Mouse (Mus musculus) embryonic facial prominence, embryonic 12.5 days (tissue): ENCODE measurements around the gene Map3k7cl. TPM values are rescaled to one million over a fixed set of nuclear protein-coding genes. Genes with fewer than 3 reads are reported as not detected.
A peak's percentile ranks its signal among the peaks of the same experiment; 100 is the strongest.

ENCODE experiments used
- ATAC-seq: fragments of 200-750 bp; cut with Nextera tagmentation; 2 replicates; pipeline ENCODE4 v1.8.0; 2017; ENCODE audit not compliant: insufficient number of reproducible peaks, insufficient read depth, low FRiP score, low TSS enrichment
- H3K27ac ChIP-seq: fragments of 300-500 bp; sonication (generic); 2 replicates; pipeline ENCODE4 v1.5.1; 2016; ENCODE audit warnings: mild to moderate bottlenecking
- H3K27me3 ChIP-seq: fragments of 300-500 bp; sonication (generic); 2 replicates; pipeline ENCODE4 v1.6.1; 2016; ENCODE audit warnings: mild to moderate bottlenecking, moderate library complexity
- H3K36me3 ChIP-seq: fragments of 300-500 bp; sonication (generic); 2 replicates; pipeline ENCODE4 v1.6.1; 2016; ENCODE audit warnings: mild to moderate bottlenecking
- H3K4me1 ChIP-seq: fragments of 300-500 bp; sonication (generic); 2 replicates; pipeline ENCODE4 v1.6.1; 2016
- H3K4me2 ChIP-seq: fragments of 300-500 bp; sonication (generic); replicated peaks from 2 replicates; pipeline ENCODE4 v1.6.1; 2016; ENCODE audit warnings: mild to moderate bottlenecking, moderate library complexity
- H3K4me3 ChIP-seq: fragments of 300-500 bp; sonication (generic); 2 replicates; pipeline ENCODE4 v1.5.1; 2016; ENCODE audit warnings: mild to moderate bottlenecking
- H3K9ac ChIP-seq: fragments of 300-500 bp; sonication (generic); 2 replicates; pipeline ENCODE4 v1.6.1; 2016; ENCODE audit warnings: mild to moderate bottlenecking, moderate library complexity
- H3K9me3 ChIP-seq: fragments of 300-500 bp; sonication (generic); 2 replicates; pipeline ENCODE4 v1.6.1; 2016; ENCODE audit warnings: mild to moderate bottlenecking, moderate library complexity
- WGBS: fragments of 180-500 bp; shearing (Covaris S2); methylation state at CpG from one replicate; pipeline ENCODE4 v1.1.7; 2016; 5-methylcytosine and 5-hydroxymethylcytosine counted together
- polyA plus RNA-seq: library from polyadenylated mRNA; unstranded; fragments of >200 nt; fragmentation: Nextera tagmentation; extraction: Ambion mirVana; gene quantifications from 2 replicates; pipeline ENCODE4 v1.2.1, GENCODE M21; 2016

Gene Map3k7cl
- not detected in 2 replicates for polyA plus RNA-seq

DNA sequence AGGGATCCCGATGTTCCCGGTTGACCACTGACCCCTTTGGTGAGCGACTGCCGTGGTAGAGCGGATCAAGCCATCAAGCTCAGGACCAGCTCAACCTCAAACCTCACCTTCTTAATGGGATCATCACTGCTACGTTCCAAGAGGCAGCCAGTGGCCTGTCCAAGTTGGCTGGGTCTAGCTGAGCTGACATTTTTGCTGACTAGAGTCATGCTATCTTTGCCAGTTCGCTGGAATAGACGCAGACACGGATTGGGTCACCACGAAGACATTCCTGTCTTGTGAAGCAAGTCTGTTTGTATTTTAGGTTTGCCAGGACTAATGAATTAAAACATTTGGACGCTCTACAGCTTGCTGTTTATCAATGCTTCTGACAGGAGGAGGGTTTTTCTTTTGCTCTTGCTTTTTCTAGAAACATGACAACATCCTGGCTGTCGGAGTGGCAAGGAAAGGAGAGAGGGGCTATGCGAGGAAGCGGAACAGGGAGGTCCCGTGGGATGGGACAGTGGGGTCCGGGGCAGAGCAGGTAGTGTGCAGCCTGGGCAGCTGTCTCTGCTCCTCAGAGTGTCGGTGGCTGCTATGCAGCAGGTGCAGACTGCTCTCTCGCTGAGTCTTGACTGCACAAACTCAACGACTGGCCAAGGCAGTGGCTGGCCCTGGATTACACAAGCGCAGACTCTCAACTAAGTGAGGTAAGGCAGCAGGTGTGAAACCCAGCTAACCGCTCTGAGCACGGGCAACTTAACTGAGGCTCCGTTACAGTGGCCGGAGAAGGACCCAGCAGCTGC is at the start of gene Map3k7cl:
Map3k7cl (plus strand) TSS at position 424 of the 785 bp plus-strand sequence.
- no peak within 1 kb of the TSS for H3K9ac ChIP-seq
- no peaks in the 10 kb centered on the region for H3K27me3 ChIP-seq
- H3K9me3 ChIP-seq = no peaks in the 10 kb centered on the region
- H3K4me1 ChIP-seq = no peaks in the 10 kb centered on the region
- peak; percentile 77; the same call in 1 of the 2 replicates for ATAC-seq
- WGBS = 79% methylated on average over 24 of the region's 24 CpGs
- H3K27ac ChIP-seq = no peak within 1 kb of the TSS
- H3K4me3 ChIP-seq = no peak within 1 kb of the TSS
- H3K4me2 ChIP-seq = no peak within 1 kb of the TSS
- H3K36me3 ChIP-seq = no peaks in the 10 kb centered on the region

DNA sequence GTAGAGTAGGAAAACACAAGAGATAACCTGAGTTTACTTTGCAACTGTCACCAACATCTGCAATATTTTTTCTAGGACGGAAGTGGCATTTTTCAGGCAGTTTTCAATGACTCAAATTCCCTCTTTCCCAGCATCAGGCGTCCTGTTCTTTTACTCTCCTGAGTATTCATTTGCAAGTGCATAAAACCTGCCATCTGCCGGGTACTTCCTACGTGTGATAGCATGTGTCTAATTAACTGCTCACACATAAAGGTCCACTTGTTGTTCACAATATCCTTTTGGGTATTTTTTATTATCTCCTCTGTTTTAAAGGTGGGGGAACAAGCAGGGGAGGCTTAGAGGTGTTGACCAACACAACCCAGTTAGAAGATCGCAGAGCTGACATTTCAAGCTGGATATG is 41.4 kb upstream of the Map3k7cl start:
- no peaks in the 10 kb centered on the region for H3K9me3 ChIP-seq
- H3K27ac ChIP-seq = no peak overlapping the region
- H3K4me2 ChIP-seq = no peak overlapping the region
- no peak for ATAC-seq
- 70% methylated on average over 5 of the region's 5 CpGs for WGBS
- H3K4me1 ChIP-seq = no peaks in the 10 kb centered on the region
- no peak overlapping the region for H3K4me3 ChIP-seq
- H3K9ac ChIP-seq = no peak overlapping the region
- H3K36me3 ChIP-seq = no peaks in the 10 kb centered on the region
- no peaks in the 10 kb centered on the region for H3K27me3 ChIP-seq

DNA sequence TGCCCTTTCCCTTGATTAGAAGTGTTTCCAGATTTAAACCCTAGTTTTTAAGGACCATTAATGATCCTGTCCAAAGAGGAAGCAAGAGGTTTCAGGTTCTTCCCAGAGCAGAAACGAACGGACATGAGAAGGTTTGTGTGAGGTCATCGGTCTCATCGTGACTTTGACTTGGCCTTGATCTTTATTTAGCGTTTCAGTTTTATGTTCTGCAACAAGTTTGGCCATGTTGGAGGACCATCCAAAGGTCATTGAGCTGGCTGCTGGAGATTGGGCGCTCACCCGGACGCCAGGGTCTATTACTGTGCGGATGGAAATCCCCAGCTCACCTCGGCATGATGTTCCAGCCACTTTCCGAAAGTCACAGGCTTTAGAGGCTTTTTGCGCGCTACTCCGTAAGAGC is 40.8 kb upstream of the Map3k7cl start:
- Histone ChIP-seq H3K9me3 (no peaks in the 10 kb centered on the region), H3K4me2 (no peak overlapping the region), H3K4me1 (no peaks in the 10 kb centered on the region), H3K9ac (no peak overlapping the region), H3K27ac (no peak overlapping the region), H3K4me3 (no peak overlapping the region), H3K36me3 (no peaks in the 10 kb centered on the region), H3K27me3 (no peaks in the 10 kb centered on the region)
- ATAC-seq = no peak
- 93% methylated on average over 14 of the region's 14 CpGs for whole genome bisulfite sequencing

DNA sequence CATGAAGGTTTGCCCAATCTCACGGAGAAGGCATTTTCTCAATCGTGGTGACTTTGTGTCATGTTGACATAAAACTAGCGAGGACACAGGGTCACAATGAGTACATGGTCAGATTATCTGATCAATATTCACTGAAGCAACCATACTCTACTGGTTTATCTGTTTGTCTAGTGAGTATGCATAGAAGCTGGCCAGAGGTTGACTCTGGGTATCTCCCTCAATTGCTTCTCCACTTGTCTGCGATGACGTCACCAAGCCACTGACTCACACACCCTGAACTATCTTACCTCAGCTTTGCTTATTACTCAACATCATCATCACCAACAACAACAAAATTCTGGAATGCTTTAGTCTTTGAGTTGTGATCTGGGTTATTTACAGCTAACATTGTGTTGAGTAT is 28.9 kb upstream of the Map3k7cl start:
- no peaks in the 10 kb centered on the region for H3K36me3 ChIP-seq
- no peaks in the 10 kb centered on the region for H3K9me3 ChIP-seq
- peaks cover 4% of the 10 kb centered on the region; the same call in 1 of the 2 replicates for H3K4me1 ChIP-seq
- H3K9ac ChIP-seq = no peak overlapping the region
- H3K27ac ChIP-seq = no peak overlapping the region
- H3K4me3 ChIP-seq = no peak overlapping the region
- H3K4me2 ChIP-seq = no peak overlapping the region
- H3K27me3 ChIP-seq = no peaks in the 10 kb centered on the region
- no peak for ATAC-seq
- 88% methylated on average over 5 of the region's 5 CpGs for WGBS

DNA sequence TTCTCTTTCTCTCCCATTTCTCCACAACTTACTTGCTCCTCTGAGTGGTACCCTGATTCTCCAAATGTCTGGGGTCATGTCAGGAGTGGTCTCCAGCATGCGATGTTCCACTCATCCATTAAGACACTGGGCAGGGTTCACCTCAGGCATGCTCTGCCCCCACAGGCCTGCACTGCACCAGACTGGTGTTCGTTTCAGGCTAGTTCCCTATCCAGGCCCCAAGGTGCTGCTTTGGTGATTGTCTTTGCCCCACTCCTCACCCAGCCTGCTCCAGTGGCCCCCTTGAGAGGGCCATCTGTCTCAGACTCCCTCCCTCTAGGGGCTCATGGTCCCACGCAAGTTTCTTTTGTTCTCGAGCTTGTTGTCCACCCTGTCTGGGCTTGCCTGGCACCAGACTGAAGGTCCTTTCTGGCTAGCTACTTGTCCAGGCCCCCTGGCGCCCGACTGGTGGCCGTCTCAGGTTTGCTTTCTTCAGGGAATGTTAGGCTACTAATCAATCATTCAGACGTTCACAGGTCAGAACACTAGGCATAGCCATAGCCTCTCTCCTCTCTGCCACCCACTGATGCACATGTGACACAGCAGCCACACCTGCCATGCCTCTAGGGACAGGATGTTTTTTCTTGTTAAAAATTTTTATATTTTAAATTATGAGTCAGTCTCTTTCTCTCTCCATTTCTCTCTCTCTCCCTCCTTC is 25.4 kb upstream of the Map3k7cl start:
- H3K4me3 ChIP-seq = no peak overlapping the region
- H3K9me3 ChIP-seq = no peaks in the 10 kb centered on the region
- H3K27ac ChIP-seq = no peak overlapping the region
- no peak for ATAC-seq
- WGBS = 63% methylated on average over 8 of the region's 8 CpGs
- no peak overlapping the region for H3K9ac ChIP-seq
- no peak overlapping the region for H3K4me2 ChIP-seq
- H3K4me1 ChIP-seq = peaks cover 4% of the 10 kb centered on the region; the same call in 1 of the 2 replicates
- H3K36me3 ChIP-seq = no peaks in the 10 kb centered on the region
- H3K27me3 ChIP-seq = no peaks in the 10 kb centered on the region

DNA sequence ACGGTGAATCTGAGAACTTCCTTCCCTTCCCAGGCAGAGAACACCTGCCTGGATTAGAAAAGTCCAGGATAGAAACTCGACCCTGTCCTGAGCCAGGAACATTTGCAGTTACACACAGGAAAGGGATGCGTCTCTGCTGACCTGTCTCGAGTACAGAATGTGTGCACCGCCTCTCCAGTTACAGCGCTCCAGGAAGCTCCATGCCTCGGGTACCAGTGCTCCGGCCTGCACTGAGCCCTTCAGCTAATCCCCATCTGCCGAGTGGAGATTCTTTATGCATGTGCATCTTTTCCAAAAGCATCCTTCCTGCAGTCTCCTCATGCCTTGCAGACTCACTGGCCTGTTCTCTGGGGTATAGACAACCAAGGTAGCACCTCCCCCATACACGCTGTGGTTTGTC is 24.4 kb upstream of the Map3k7cl start:
- H3K27ac ChIP-seq = no peak overlapping the region
- WGBS = 44% methylated on average over 10 of the region's 10 CpGs

DNA sequence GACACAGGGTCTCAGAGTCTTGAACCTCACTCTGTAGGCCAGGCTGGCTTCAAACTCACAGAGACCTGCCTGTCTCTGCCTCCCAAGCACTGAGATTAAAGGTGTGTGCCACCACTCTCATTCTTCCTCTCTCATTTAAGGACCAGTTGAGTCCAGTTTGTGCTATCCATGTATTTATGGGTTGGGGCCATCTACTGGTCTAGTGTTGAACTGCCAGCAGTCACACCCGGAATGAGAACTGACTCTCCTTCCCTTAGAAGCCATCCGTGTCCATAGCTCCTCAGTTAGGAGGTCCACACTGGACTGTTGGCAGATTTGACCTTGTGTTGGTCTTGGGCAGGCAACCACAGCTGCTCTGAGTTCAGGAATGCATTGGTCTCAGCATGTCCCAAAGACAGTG is 4.8 kb upstream of the Map3k7cl start:
- Histone ChIP-seq H3K9ac (no peak overlapping the region), H3K27ac (no peak overlapping the region), H3K4me2 (no peak overlapping the region), H3K27me3 (no peaks in the 10 kb centered on the region), H3K4me1 (no peaks in the 10 kb centered on the region), H3K4me3 (no peak overlapping the region), H3K36me3 (no peaks in the 10 kb centered on the region), H3K9me3 (no peaks in the 10 kb centered on the region)
- 59% methylated on average over 2 of the region's 2 CpGs for WGBS
- ATAC-seq = no peak

More for the DNA sequence above, 24.4 kb upstream of the Map3k7cl start:
- H3K4me1 ChIP-seq = peaks cover 4% of the 10 kb centered on the region; the same call in 1 of the 2 replicates
- H3K4me3 ChIP-seq = no peak overlapping the region
- H3K27me3 ChIP-seq = no peaks in the 10 kb centered on the region
- no peak overlapping the region for H3K9ac ChIP-seq
- no peaks in the 10 kb centered on the region for H3K36me3 ChIP-seq
- H3K4me2 ChIP-seq = no peak overlapping the region
- H3K9me3 ChIP-seq = no peaks in the 10 kb centered on the region
- no peak for ATAC-seq

DNA sequence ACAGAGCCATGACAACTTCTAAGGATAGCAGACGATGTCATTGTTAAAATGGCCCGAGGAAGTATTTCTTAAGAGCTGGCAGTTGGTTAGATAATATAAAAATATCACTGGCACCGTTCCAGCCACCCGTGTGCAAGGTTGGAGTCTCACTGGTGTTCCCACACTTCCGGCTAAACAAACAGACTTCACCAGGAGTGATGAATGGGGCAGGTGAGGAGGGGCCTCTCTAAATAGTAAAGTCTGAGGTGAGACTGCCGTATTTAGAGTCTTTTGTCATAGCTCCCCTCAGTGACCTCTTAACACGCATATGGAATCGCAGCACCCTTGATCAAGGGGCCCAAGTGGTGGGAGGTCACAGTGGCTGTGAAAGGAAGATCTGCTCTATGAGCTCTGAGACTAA is 3.2 kb downstream of the Map3k7cl start:
- no peaks in the 10 kb centered on the region for H3K27me3 ChIP-seq
- 71% methylated on average over 8 of the region's 8 CpGs for whole genome bisulfite sequencing
- H3K27ac ChIP-seq = no peak overlapping the region
- H3K9me3 ChIP-seq = no peaks in the 10 kb centered on the region
- no peak overlapping the region for H3K4me2 ChIP-seq
- no peak for ATAC-seq
- H3K9ac ChIP-seq = no peak overlapping the region
- no peak overlapping the region for H3K4me3 ChIP-seq
- H3K4me1 ChIP-seq = no peaks in the 10 kb centered on the region
- H3K36me3 ChIP-seq = no peaks in the 10 kb centered on the region

DNA sequence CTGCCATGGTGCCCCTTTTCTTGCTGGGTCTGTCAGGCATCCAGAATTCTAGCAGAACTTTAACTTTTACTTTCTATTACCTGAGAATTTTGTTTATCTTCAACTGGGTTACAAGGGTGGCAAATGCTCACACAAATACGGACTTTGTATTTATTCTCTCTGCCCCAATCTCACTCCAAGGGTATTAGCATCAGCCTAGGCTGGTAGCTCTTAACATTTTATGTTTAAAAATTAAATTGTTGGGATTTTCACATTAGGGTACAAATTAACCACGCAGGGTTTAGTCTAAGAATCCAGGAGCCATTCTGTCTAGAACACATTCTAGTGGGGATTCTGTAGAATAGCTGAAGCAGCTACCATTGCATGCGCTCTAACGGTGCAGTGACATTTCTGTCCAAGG is 8.4 kb downstream of the Map3k7cl start:
- no peaks in the 10 kb centered on the region for H3K4me1 ChIP-seq
- no peak overlapping the region for H3K9ac ChIP-seq
- no peak overlapping the region for H3K4me3 ChIP-seq
- no peak overlapping the region for H3K27ac ChIP-seq
- H3K4me2 ChIP-seq = no peak overlapping the region
- WGBS = 75% methylated on average over 4 of the region's 4 CpGs
- no peaks in the 10 kb centered on the region for H3K27me3 ChIP-seq
- no peak for ATAC-seq
- no peaks in the 10 kb centered on the region for H3K36me3 ChIP-seq
- no peaks in the 10 kb centered on the region for H3K9me3 ChIP-seq

DNA sequence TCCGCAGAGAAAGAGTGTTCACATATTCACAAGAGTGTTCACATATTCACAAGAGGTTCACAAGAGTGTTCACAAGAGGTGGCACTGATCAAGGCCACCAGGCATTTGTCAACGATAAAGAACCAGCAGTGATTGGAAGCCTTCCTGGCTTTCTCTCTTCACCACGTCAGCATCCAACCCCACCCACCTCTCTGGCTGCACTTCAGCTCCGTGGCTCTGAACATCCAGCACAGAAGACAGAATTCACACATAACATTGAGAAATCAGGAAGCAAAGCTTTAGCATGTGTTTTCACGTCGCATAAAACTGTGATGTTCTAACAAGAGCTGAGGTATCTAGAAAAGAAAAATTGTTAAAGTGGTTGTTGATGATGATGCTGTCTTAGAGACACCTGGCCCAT is 10.4 kb downstream of the Map3k7cl start:
- H3K36me3 ChIP-seq = no peaks in the 10 kb centered on the region
- H3K4me3 ChIP-seq = no peak overlapping the region
- no peaks in the 10 kb centered on the region for H3K9me3 ChIP-seq
- no peaks in the 10 kb centered on the region for H3K27me3 ChIP-seq
- no peak for ATAC-seq
- H3K9ac ChIP-seq = no peak overlapping the region
- WGBS = 84% methylated on average over 6 of the region's 6 CpGs
- H3K27ac ChIP-seq = no peak overlapping the region
- no peak overlapping the region for H3K4me2 ChIP-seq
- H3K4me1 ChIP-seq = no peaks in the 10 kb centered on the region; the same call in 1 of the 2 replicates

DNA sequence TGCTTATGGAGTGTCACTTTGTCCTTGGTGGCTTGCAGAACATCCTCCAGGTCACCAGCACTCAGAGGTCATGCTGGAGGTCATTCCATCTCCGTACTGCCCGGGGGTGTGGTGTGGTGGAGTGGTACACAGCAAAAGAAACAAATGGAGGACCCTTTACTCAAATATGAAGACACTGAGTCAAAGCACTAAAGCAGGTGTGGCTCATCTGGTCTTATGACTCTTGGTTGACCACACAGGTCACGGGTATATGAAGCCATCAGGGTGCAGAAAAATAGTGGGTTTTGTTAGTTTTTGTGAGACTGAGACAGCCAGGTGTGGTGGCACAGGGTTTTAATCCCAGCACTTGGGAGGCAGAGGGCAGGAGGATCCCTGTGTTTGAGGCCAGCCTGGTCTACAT is 11.4 kb downstream of the Map3k7cl start:
- WGBS = 84% methylated on average over 3 of the region's 3 CpGs
- no peak for ATAC-seq
- Histone ChIP-seq H3K9me3 (no peaks in the 10 kb centered on the region), H3K36me3 (no peaks in the 10 kb centered on the region), H3K4me1 (no peaks in the 10 kb centered on the region; the same call in 1 of the 2 replicates), H3K9ac (no peak overlapping the region), H3K27me3 (no peaks in the 10 kb centered on the region), H3K4me2 (no peak overlapping the region), H3K4me3 (no peak overlapping the region), H3K27ac (no peak overlapping the region)

DNA sequence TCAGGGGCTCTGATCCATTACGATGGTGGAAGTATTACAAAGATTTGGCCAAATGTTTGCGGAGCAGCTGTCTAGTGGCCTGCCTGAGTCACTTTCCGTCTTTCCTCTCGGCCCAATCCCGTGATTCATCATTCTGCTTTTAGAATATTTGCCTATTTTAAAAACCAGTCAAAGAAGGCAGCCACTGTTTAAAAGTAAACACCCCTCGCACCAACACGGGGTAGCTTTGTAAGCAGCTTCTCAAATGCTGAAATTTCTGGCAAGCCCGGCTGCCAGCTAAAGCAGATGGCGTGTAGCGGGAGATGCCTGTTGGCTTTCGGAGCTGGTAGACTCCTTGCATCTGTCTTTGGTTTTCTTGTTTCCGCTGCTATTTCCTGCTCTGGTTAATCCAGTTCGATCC is 14.4 kb downstream of the Map3k7cl start:
- no peaks in the 10 kb centered on the region for H3K27me3 ChIP-seq
- no peak overlapping the region for H3K9ac ChIP-seq
- H3K36me3 ChIP-seq = no peaks in the 10 kb centered on the region
- 42% methylated on average over 13 of the region's 13 CpGs for WGBS
- ATAC-seq = no peak
- H3K4me1 ChIP-seq = no peaks in the 10 kb centered on the region; the same call in 1 of the 2 replicates
- H3K4me2 ChIP-seq = peak overlapping the region; percentile 29
- no peak overlapping the region for H3K4me3 ChIP-seq
- H3K27ac ChIP-seq = no peak overlapping the region
- H3K9me3 ChIP-seq = no peaks in the 10 kb centered on the region
